Mouse (Mus musculus) heart, adult 2 months (tissue): ENCODE data around the gene Scg3. TPM values are rescaled to one million over a fixed set of nuclear protein-coding genes. Genes with fewer than 3 reads are reported as not detected.

Experiments used
- DNase-seq, 2 experiments: peaks; one replicate each; pipeline ENCODE4 v3.0.0; 2021
- H3K27ac ChIP-seq: fragments of 200-600 bp; 2 replicates; pipeline ENCODE4 v1.8.1; 2022
- H3K27me3 ChIP-seq: fragments of 200-500 bp; 2 replicates; pipeline ENCODE4 v1.6.1; 2012; ENCODE audit warnings: mild to moderate bottlenecking, low read length, inconsistent platforms, mixed read lengths; ENCODE audit not compliant: control insufficient read depth, insufficient read depth
- H3K36me3 ChIP-seq: fragments of 200-500 bp; 2 replicates; pipeline ENCODE4 v1.6.1; 2012; ENCODE audit warnings: low read length, inconsistent platforms; ENCODE audit not compliant: control insufficient read depth, insufficient read depth
- H3K4me1 ChIP-seq: fragments of 200-500 bp; 2 replicates; pipeline ENCODE4 v1.6.1; 2011; ENCODE audit warnings: low read length; ENCODE audit not compliant: control insufficient read depth, insufficient read depth
- H3K4me3 ChIP-seq: fragments of 200-600 bp; 2 replicates; pipeline ENCODE4 v1.8.1; 2022
- H3K79me2 ChIP-seq: fragments of 200-500 bp; replicated peaks from 2 replicates; pipeline ENCODE4 v1.6.1; 2012; ENCODE audit warnings: mild to moderate bottlenecking, inconsistent platforms, low read length, moderate library complexity, mixed read lengths; ENCODE audit not compliant: control insufficient read depth, insufficient read depth
- H3K9ac ChIP-seq: fragments of 200-500 bp; 2 replicates; pipeline ENCODE4 v1.6.1; 2012; ENCODE audit warnings: low read depth, mild to moderate bottlenecking, control low read depth, inconsistent platforms, low read length, mixed read lengths
- CTCF ChIP-seq: fragments of 200-600 bp; IDR thresholded peaks from 2 replicates; pipeline ENCODE4 v1.8.1; 2022; ENCODE audit warnings: antibody characterized with exemption, mild to moderate bottlenecking, moderate library complexity
- EP300 ChIP-seq: fragments of 200-500 bp; IDR thresholded peaks from 2 replicates; pipeline ENCODE4 v1.6.1; 2011; ENCODE audit warnings: low read depth, low read length, control low read depth; ENCODE audit not compliant: insufficient read depth
- POLR2A ChIP-seq: fragments of 200-500 bp; IDR thresholded peaks from 2 replicates; pipeline ENCODE4 v1.6.1; 2011; ENCODE audit warnings: mild to moderate bottlenecking, low read depth, low read length, control low read depth; ENCODE audit not compliant: insufficient read depth
- WGBS: fragments of 180-500 bp; shearing (Covaris S2); methylation state at CpG from one replicate; pipeline ENCODE4 v1.1.7; 2018; 5-methylcytosine and 5-hydroxymethylcytosine counted together
- intact Hi-C: fragments of 180-260 bp; cut with DNase I; formaldehyde crosslinking; loops from one replicate; pipeline ENCODE4 v1.15.1; 2025
- polyA plus RNA-seq: library from polyadenylated mRNA; depleted of rRNA; stranded (reverse); fragments of >200 nt; gene quantifications from 2 replicates; pipeline ENCODE4 v1.2.3, GENCODE M21; 2012
- total RNA-seq, 2 experiments: library from RNA; stranded (reverse); gene quantifications; 2 replicates each; pipeline ENCODE4 v1.2.3; 2021

Scg3 gene
- total and polyA plus RNA-seq, 3 experiments = 0.37 to 1.3 (median 0.43) TPM

GRCm38 (mm10) chr9:75679629-75680028 is 4.2 kb downstream of the Scg3 start:
- TF ChIP-seq CTCF = no peak
- TF ChIP-seq EP300 = no peak
- TF ChIP-seq POLR2A = no peak
- H3K36me3 ChIP-seq = no peaks in the 10 kb centered on the region
- H3K4me1 ChIP-seq = no peaks in the 10 kb centered on the region
- no peak overlapping the region for H3K27ac ChIP-seq
- H3K9ac ChIP-seq = no peak overlapping the region
- 0 out of 2 replicates have a peak, but pooled peaks cover 1% of the 10 kb centered on the region for H3K27me3 ChIP-seq
- DNase-seq = no peak
- intact Hi-C loops = no loop called here
- WGBS = 54% methylated on average over 4 of the region's 4 CpGs
- no peaks in the 10 kb centered on the region for H3K79me2 ChIP-seq
- no peak overlapping the region for H3K4me3 ChIP-seq

DNA sequence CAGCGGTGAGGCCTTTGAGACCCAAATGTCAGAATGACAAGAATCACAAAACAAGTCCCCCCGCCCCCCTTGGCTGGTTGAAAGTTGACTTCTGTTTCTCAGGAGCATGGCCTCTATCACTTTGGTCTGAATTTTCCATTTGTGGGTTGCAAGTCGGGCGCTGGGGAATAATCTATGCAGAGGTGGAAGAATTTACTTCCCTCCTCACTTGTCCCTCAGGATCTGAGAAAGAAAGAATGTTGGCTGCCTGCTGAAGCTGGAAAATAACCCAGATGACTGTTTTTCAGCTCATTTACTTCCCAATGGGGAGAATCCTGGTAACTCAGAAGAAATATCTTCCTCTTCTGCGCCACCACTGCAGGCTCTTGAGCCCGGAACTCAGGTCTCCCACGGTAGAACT is 5.5 kb downstream of the Scg3 start:
- Histone ChIP-seq H3K9ac (no peak overlapping the region), H3K36me3 (no peaks in the 10 kb centered on the region), H3K27ac (no peak overlapping the region), H3K79me2 (no peaks in the 10 kb centered on the region), H3K27me3 (no peaks in the 10 kb centered on the region), H3K4me3 (no peak overlapping the region), H3K4me1 (no peaks in the 10 kb centered on the region)
- peak in 1 of 2 experiments; percentile 7 for DNase-seq
- 57% methylated on average over 7 of the region's 7 CpGs for WGBS
- intact Hi-C loops = no loop called here
- TF ChIP-seq EP300 = no peak
- no peak for TF ChIP-seq CTCF
- TF ChIP-seq POLR2A = no peak

DNA sequence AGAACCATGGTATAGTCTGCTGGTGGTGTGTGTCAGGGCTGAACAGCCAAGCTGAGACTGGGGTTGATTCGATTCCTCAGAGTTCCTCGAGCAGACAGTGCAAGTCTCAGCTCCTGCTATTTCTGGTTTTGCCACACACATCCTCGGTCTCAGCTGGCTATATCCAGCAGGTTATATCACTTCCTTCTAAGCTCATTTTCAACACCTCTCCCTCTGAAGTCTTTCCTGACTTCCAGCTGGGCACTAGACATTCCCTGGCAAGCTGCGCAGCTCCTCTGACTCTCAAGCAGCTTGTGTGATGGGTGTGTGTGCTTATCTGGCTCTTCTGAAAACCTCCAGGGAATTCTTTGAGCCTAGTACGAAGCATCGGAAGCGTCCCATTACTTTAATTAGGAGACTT is 7.6 kb downstream of the Scg3 start:
- H3K9ac ChIP-seq = no peak overlapping the region
- H3K27ac ChIP-seq = no peak overlapping the region
- no peaks in the 10 kb centered on the region for H3K27me3 ChIP-seq
- intact Hi-C loops = no loop called here
- WGBS = 16% methylated on average over 7 of the region's 7 CpGs
- no peaks in the 10 kb centered on the region for H3K36me3 ChIP-seq
- no peaks in the 10 kb centered on the region for H3K79me2 ChIP-seq
- no peaks in the 10 kb centered on the region for H3K4me1 ChIP-seq
- no peak for TF ChIP-seq CTCF
- TF ChIP-seq EP300 = no peak
- H3K4me3 ChIP-seq = no peak overlapping the region
- peak in 1 of 2 experiments; percentile 6 for DNase-seq

- Histone ChIP-seq H3K4me3 (no peak overlapping the region), H3K9ac (no peak overlapping the region), H3K79me2 (no peaks in the 10 kb centered on the region), H3K4me1 (no peaks in the 10 kb centered on the region), H3K36me3 (no peaks in the 10 kb centered on the region), H3K27ac (no peak overlapping the region), H3K27me3 (no peaks in the 10 kb centered on the region)
- WGBS = 78% methylated on average over 6 of the region's 6 CpGs
- intact Hi-C loops = no loop called here
- DNase-seq = no peak
- TF ChIP-seq POLR2A = no peak
- TF ChIP-seq EP300 = no peak
- TF ChIP-seq CTCF = no peak
Measured at GRCm38 (mm10) chr9:75672769-75673168, 11.1 kb downstream of the Scg3 start.

- no peak for DNase-seq
- intact Hi-C loops = no loop called here
- no peak overlapping the region for H3K27ac ChIP-seq
Measured at GRCm38 (mm10) chr9:75666612-75667011, 17.2 kb downstream of the Scg3 start.

GRCm38 (mm10) chr9:75665364-75665763 is 18.5 kb downstream of the Scg3 start:
- TF ChIP-seq EP300 (no peak), POLR2A (no peak), CTCF (no peak)
- 88% methylated on average over 6 of the region's 6 CpGs for WGBS

More at GRCm38 (mm10) chr9:75666612-75667011, 17.2 kb downstream of the Scg3 start:
- no peaks in the 10 kb centered on the region for H3K4me1 ChIP-seq
- H3K9ac ChIP-seq = no peak overlapping the region
- WGBS = 34% methylated on average over 5 of the region's 5 CpGs
- no peaks in the 10 kb centered on the region for H3K79me2 ChIP-seq
- no peaks in the 10 kb centered on the region for H3K36me3 ChIP-seq
- no peaks in the 10 kb centered on the region for H3K27me3 ChIP-seq
- no peak for TF ChIP-seq POLR2A
- TF ChIP-seq CTCF = no peak
- TF ChIP-seq EP300 = no peak
- H3K4me3 ChIP-seq = no peak overlapping the region

More at GRCm38 (mm10) chr9:75665364-75665763, 18.5 kb downstream of the Scg3 start:
- no peak for DNase-seq
- Histone ChIP-seq H3K4me3 (no peak overlapping the region), H3K79me2 (no peaks in the 10 kb centered on the region), H3K4me1 (no peaks in the 10 kb centered on the region), H3K27me3 (no peaks in the 10 kb centered on the region), H3K9ac (no peak overlapping the region), H3K27ac (no peak overlapping the region), H3K36me3 (no peaks in the 10 kb centered on the region)
- intact Hi-C loops = no loop called here
